Mouse (Mus musculus): ENCODE measurements around the gene Gga3.

Gga3 gene

DNA sequence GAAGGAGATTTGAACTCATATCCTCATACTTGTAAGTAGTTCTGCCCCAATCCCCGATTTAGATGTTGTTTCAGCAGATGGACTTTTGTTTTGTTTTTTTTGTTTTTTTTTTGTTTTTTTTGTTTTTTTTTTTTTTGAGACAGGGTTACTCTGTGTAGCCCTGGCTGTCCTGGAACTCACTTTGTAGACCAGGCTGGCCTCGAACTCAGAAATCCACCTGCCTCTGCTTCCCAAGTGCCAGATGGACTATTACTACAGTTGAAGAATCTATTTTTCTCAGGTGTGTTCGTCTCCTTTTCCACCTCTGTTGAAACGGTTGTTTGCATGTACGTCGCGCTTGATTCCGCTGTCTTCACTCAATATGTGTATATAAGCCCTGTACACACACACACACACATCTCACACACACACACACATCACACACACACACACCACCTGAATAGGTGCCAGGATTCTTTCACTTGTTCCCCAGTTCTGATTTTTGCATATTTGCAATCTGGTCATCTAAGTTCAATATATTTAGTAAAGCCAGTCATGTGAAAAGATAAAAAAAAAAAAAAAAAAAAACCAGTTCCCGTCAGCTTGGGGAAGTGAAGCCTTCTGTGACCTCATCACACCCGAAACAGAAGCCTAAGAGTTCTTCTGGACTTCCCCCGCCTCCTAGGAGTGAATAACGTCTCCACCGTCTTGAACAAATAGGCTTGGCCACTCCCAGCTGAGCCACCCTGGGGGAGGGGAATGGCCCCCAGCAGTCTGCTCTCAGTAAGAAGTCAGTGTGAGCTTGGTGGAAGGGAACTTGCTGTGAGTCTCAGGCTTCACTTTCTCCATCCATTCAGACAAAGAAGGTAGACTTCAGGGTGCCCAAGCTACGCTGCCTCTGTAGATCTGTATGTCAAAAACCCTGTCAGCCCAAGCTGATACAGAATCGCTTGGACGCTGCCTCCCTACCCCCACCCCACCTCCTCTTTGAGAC is 27.0 kb upstream of the Gga3 start:
- DNase-seq (ENCODE audit: low read depth, low spot score), result peak; percentile 67

DNA sequence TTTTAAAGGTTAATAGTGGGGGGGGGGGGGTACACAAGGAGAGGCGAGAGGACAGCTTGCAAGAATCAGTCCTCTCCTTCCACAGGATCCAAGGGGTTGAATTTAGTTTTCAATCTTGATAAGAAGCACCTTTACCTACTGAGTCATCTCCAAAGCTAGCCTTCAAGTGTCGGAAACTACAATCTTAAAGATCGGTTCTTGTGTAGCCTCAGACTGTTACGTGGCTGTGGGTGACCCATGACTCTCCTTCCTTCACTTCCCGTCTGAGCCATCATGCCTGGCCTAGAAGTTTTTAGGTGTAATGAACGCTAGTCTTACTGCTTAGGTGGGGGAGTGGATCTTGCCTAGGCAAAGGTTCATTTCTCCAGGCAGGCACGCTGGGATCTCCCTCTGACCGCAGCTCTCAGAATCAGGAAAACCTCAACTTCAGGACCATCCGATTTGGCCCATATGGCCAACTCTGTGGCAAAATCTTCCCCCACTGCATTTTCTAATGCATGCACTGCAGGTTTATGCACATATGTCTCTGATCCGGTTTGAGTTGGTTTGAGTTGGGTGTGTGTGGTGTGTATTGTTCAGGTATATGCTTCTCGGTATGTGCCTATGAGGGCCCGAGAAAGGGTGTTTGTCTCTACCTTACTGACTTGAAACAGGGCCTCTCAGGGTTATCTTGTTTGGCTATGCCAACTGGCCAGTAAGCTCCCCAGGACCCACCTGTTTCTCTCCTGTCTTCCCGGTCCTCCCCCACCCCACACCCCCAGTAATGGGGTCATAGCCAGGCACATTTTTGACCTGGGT is 26.1 kb upstream of the Gga3 start:
- no peak for DNase-seq (ENCODE audit: low read depth, low spot score)

GRCm38 (mm10) chr11:115628465-115629101 is 24.7 kb upstream of the Gga3 start:
- DNase-seq (ENCODE audit: low read depth, low spot score), result no peak

DNA sequence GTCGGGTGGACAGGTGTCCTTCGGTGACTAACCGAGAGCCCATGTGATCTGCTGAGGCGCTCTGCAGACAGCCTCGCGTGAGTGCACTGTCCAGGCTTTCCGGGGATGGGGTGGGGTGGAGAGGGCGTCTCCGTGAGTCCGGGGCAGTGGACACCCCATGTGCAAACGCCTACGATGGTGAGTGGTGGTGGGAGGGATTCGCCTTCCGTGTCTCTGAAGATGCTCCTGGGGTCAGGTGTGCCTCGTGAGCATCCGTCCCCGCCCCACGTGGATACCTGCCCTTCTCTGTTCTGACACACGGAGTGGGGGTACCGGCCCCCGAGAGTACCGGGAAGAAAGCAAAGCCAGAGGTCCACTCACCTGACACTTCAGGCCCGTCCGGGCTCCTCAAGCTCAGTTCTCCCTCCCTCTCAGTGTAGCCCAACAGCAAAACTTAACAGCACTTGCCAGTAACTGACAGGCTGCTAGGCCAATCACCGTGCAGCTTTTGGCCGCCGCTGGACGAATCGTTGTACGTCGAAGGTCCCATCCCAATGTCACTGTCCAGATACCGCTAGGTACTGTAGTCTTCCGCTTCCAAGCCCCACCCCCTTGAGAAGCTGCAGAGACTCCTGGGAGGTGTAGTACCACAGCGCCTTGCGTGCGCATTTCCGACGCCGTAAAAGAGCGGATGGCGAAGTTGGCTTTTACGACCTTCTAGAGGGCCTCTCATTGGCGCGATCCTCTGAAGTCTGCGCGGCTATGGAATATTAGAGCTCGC is 24.0 kb upstream of the Gga3 start, which contains the start of gene Slc25a19:
TSS of gene Slc25a19 (minus strand) at position 591 of the 760 bp plus-strand sequence.
- peak; percentile 100 for DNase-seq (ENCODE audit: low read depth, low spot score)

- no peak for DNase-seq (ENCODE audit: low read depth, low spot score)
Observed at GRCm38 (mm10) chr11:115626824-115627616, 23.2 kb upstream of the Gga3 start.

DNA sequence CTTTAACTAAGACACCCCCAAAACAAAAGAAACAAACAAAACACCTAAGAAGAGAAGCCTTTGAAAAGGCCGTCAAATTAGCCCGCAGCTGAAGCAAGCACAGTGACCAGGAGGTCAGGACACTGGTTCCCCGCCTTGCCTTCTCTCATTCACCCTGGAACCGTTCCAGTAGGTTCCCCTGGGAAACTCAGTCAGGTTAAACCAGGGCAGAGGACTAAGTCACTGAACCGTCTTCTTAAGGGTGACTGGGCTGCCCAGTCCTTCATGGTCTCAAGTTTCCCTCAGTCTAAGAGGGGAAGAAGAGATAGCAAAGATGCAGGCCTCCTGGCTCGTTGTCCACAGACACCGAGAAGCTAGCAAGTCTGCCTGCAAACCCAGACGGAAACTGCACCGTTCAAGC is 22.0 kb upstream of the Gga3 start:
- peak; percentile 80 for DNase-seq (ENCODE audit: low read depth, low spot score)

DNA sequence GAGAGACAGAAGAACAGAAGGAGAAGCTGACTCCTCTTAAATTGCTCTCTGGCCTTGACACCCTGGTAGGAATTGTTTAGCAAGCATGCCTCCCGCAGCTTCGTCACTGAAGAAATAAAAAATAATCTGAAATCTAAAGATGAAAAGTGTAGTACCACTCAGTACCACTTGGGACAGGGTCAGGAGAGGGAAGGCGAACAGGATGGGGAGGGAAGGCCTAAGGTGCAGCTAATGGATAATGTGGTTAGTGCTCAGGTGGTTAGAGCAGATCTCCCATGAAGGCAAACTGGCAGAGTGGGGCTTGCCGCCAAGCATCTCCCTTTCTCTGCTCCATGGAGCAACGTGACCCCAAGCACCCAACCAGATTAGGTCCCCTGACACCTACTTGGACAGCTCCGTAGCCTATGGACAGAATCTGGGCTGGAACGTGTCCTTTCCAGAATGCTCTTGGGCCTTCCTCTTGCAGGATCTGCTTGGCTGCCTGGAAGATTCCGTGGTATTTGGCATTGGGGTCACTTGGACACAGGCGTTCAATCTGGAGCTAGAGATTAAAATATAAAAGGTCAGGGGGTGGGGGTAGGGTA is 19.7 kb upstream of the Gga3 start:
- no peak for DNase-seq (ENCODE audit: low read depth, low spot score)

DNA sequence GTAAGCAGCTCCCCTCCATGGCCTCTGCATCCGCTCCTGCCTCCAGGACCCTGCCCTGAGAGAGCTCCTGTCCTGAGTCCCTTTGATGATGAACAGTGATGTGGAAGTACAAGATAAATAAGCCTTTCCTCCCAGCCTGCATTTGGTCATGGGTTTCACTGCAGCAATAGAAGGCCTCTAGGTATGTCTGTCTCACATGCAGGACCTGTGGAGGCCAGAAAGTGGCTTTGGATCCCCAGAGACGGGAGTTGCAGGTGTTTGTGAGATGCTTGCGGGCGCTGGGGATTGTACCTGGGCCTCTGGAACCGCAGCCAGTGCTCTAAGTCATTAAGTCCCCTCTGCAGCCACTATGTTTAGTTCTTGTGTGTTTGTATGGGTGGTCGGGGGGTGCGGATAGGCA is 16.1 kb upstream of the Gga3 start:
- no peak for DNase-seq (ENCODE audit: low read depth, low spot score)

- no peak for DNase-seq (ENCODE audit: low read depth, low spot score)
Observed at GRCm38 (mm10) chr11:115618732-115619516, 15.1 kb upstream of the Gga3 start.

DNA sequence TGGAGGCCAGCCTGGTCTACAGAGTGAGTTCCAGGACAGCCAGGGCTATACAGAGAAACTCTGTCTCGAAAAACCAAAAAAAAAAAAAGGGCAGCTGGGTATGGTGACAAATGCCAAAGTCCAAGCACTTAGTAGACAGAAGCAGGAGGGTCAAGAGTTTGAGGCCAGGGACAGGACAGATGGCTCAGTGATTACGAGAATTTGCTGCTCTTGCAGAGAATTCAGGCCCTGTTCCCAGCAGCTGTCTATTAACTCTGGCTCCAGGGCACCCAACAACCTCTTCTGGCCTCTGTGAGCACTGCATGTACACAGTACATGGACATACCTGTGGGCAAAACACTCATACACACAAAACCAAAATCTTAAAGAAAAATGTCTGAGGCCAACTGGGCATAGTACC is 14.2 kb upstream of the Gga3 start:
- no peak for DNase-seq (ENCODE audit: low read depth, low spot score)

DNA sequence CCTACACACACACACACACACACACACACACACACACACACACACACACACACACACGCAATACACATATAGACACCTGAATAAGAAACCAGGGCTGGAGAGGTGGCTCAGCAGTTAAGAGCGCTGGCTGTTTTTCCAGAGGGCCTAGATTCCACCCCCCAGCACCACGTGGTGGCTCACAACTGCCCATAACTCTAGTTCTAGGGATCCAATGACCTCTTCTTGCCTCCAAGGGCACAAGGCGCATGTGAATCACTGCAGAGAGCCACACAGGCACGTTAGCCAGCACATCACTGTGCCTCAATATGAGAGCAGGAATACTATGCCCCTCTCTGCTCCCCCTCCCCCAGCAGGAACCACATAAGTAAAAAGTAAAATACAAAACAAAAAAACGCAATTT is 13.0 kb upstream of the Gga3 start:
- DNase-seq (ENCODE audit: low read depth, low spot score), result no peak

DNA sequence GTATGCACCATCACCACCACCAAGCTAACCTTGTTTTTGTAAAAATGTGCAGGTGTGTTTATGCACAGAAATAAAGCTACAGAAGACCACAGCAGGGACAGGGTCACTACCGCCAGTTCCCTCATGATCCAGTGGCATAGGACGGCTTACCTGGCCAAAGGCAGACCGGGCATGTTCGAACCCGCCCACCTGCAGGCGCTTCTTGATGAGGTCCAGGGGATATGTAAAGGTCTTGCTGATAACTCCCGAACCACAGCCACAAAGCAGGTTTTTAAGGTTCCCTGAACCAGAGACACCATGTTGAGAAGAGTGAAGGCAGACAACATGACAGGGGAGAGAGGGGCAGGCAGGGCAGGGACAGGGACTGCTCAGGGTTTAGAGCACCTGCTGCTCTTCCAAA is 12.5 kb upstream of the Gga3 start:
- DNase-seq (ENCODE audit: low read depth, low spot score), result no peak

DNA sequence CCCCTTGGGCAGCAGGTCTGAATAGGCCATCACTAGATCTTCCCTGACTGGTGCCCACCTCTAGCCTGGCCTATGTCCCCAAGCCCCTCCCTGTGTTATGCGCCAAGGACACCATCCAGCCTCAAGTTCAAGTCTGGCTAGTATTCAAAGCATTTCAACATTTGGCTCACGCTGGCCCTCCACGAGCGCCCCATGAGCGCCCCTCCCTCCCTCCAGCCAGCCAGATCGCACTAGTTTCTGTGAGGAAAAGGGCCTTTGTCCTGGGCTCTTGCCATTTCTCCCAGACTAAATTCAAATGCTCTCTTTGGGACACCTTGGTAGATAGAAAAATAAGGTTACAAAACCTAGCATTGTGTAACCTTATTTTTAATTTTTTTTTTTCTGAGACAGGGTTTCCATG is 12.0 kb upstream of the Gga3 start:
- no peak for DNase-seq (ENCODE audit: low read depth, low spot score)

GRCm38 (mm10) chr11:115615108-115615825 is 11.4 kb upstream of the Gga3 start:
- DNase-seq (ENCODE audit: low read depth, low spot score), result no peak

DNA sequence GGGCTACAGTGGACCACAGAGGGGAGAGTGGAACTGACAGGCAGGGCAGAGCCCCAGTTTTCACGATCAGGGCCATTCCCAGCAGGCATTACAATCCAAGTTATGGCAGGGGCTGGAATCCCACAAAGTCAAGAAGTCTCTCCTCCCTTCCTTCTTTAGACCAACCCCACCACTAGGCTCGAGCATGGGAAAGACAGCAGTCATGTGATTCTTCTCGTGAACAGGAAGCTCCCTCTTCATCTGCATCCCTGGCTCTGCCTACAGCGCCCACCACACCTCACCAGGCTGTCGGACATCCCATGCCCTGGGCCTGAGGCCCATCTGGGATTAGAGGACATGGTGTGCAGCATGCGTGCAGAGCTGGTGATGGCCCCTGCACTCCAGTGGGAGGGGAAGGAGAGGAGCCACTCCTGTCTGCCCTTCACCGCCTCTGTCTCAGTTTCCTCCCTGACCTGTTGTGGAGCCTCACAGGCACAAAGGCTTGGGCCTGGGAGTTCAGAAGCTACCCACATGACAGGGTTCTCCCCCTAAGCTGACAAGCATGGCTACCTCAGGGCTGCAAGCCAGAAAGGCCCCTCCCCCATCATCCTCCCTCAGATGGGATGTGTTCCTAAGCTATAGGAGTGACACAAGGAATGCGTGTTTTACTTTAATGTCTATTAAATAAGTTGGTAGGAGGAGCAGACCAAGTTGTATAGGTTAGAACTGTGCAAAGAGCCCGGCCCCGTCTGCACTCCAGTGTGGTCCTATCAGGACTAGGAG is 10.7 kb upstream of the Gga3 start:
- DNase-seq (ENCODE audit: low read depth, low spot score), result no peak

- DNase-seq (ENCODE audit: low read depth, low spot score), result no peak
Observed at GRCm38 (mm10) chr11:115613138-115613945, 9.5 kb upstream of the Gga3 start.
